Mouse (Mus musculus): ENCODE measurements at regions not wholly inside any gene's neighbourhood (a gene's known extent, or its start where the extent isn't known, plus 50 kb on each side); places are given as distances from the start of the nearest gene placed in this dataset.
A peak's percentile ranks its signal among the peaks of the same experiment; 100 is the strongest.

- no peak overlapping the region for H3K4me2 ChIP-seq (ENCODE audit: low read depth, low read length)
- no peaks in the 10 kb centered on the region for H3K36me3 ChIP-seq (ENCODE audit: control insufficient read depth, insufficient read depth, low read length)
- H3K9ac ChIP-seq (replicated peaks; ENCODE audit: low read depth, low read length) = no peak overlapping the region
- H3K4me3 ChIP-seq (ENCODE audit: low read depth, low read length) = no peak overlapping the region
- no peaks in the 10 kb centered on the region for H3K4me1 ChIP-seq (ENCODE audit: control insufficient read depth, insufficient read depth, low read length)
- ATAC-seq (ENCODE audit: low read depth) = 0 out of 2 replicates have a peak, but pooled peaks have one; percentile 44
- no peak overlapping the region for H3K27ac ChIP-seq (ENCODE audit: low read depth, low read length)
- no peaks in the 10 kb centered on the region for H3K9me3 ChIP-seq (ENCODE audit: control insufficient read depth, low read length)
- H3K27me3 ChIP-seq (ENCODE audit: control insufficient read depth, insufficient read depth, low read length) = no peaks in the 10 kb centered on the region
Measured at GRCm38 (mm10) chr2:81089121-81089520, 472.1 kb downstream of the Nup35 start.

GRCm38 (mm10) chr2:81105834-81106233, 488.8 kb downstream of the Nup35 start:
- H3K4me3 ChIP-seq (ENCODE audit: low read depth, low read length) = no peak overlapping the region
- no peak overlapping the region for H3K27ac ChIP-seq (ENCODE audit: low read depth, low read length)
- no peaks in the 10 kb centered on the region for H3K9me3 ChIP-seq (ENCODE audit: control insufficient read depth, low read length)
- 56% methylated on average over 3 of the region's 3 CpGs for WGBS
- H3K4me1 ChIP-seq (ENCODE audit: control insufficient read depth, insufficient read depth, low read length) = no peaks in the 10 kb centered on the region
- no peak overlapping the region for H3K9ac ChIP-seq (replicated peaks; ENCODE audit: low read depth, low read length)
- no peak overlapping the region for H3K4me2 ChIP-seq (ENCODE audit: low read depth, low read length)
- no peaks in the 10 kb centered on the region for H3K36me3 ChIP-seq (ENCODE audit: control insufficient read depth, insufficient read depth, low read length)
- no peaks in the 10 kb centered on the region for H3K27me3 ChIP-seq (ENCODE audit: control insufficient read depth, insufficient read depth, low read length)
- ATAC-seq (ENCODE audit: low read depth) = no peak

GRCm38 (mm10) chr2:81118757-81119156, 501.7 kb downstream of the Nup35 start:
- Histone ChIP-seq H3K36me3 (ENCODE audit: control insufficient read depth, insufficient read depth, low read length) (no peaks in the 10 kb centered on the region), H3K9ac (replicated peaks; ENCODE audit: low read depth, low read length) (no peak overlapping the region), H3K4me1 (ENCODE audit: control insufficient read depth, insufficient read depth, low read length) (no peaks in the 10 kb centered on the region), H3K4me3 (ENCODE audit: low read depth, low read length) (no peak overlapping the region), H3K4me2 (ENCODE audit: low read depth, low read length) (no peak overlapping the region), H3K9me3 (ENCODE audit: control insufficient read depth, low read length) (no peaks in the 10 kb centered on the region), H3K27ac (ENCODE audit: low read depth, low read length) (no peak overlapping the region), H3K27me3 (ENCODE audit: control insufficient read depth, insufficient read depth, low read length) (no peaks in the 10 kb centered on the region)
- WGBS = 95% methylated on average over 2 of the region's 2 CpGs
- no peak for ATAC-seq (ENCODE audit: low read depth)

GRCm38 (mm10) chr2:81120460-81121051, 503.5 kb downstream of the Nup35 start:
- Histone ChIP-seq H3K27ac (ENCODE audit: low read depth, low read length) (no peak overlapping the region), H3K36me3 (ENCODE audit: control insufficient read depth, insufficient read depth, low read length) (no peaks in the 10 kb centered on the region), H3K4me2 (ENCODE audit: low read depth, low read length) (no peak overlapping the region), H3K27me3 (ENCODE audit: control insufficient read depth, insufficient read depth, low read length) (no peaks in the 10 kb centered on the region), H3K4me3 (ENCODE audit: low read depth, low read length) (no peak overlapping the region), H3K4me1 (ENCODE audit: control insufficient read depth, insufficient read depth, low read length) (no peaks in the 10 kb centered on the region), H3K9ac (replicated peaks; ENCODE audit: low read depth, low read length) (no peak overlapping the region), H3K9me3 (ENCODE audit: control insufficient read depth, low read length) (no peaks in the 10 kb centered on the region)
- 60% methylated on average over 2 of the region's 2 CpGs for WGBS
- peak; percentile 60; the same call in 1 of the 2 replicates for ATAC-seq (ENCODE audit: low read depth)

GRCm38 (mm10) chr2:81136473-81137082, 519.5 kb downstream of the Nup35 start:
- Histone ChIP-seq H3K27ac (ENCODE audit: low read depth, low read length) (no peak overlapping the region), H3K27me3 (ENCODE audit: control insufficient read depth, insufficient read depth, low read length) (no peaks in the 10 kb centered on the region), H3K4me2 (ENCODE audit: low read depth, low read length) (no peak overlapping the region), H3K9me3 (ENCODE audit: control insufficient read depth, low read length) (no peaks in the 10 kb centered on the region), H3K9ac (replicated peaks; ENCODE audit: low read depth, low read length) (no peak overlapping the region), H3K4me1 (ENCODE audit: control insufficient read depth, insufficient read depth, low read length) (no peaks in the 10 kb centered on the region), H3K4me3 (ENCODE audit: low read depth, low read length) (no peak overlapping the region), H3K36me3 (ENCODE audit: control insufficient read depth, insufficient read depth, low read length) (no peaks in the 10 kb centered on the region)
- 94% methylated on average over 2 of the region's 2 CpGs for WGBS
- ATAC-seq (ENCODE audit: low read depth) = no peak

- peak; percentile 65 for ATAC-seq (ENCODE audit: low read depth)
- no peak overlapping the region for H3K4me3 ChIP-seq (ENCODE audit: low read depth, low read length)
- H3K4me1 ChIP-seq (ENCODE audit: control insufficient read depth, insufficient read depth, low read length) = no peaks in the 10 kb centered on the region
Measured at GRCm38 (mm10) chr2:81143600-81143999, 526.6 kb downstream of the Nup35 start.

GRCm38 (mm10) chr2:81146458-81146857, 529.4 kb downstream of the Nup35 start:
- no peak overlapping the region for H3K4me3 ChIP-seq (ENCODE audit: low read depth, low read length)
- H3K9ac ChIP-seq (replicated peaks; ENCODE audit: low read depth, low read length) = no peak overlapping the region
- no peaks in the 10 kb centered on the region for H3K4me1 ChIP-seq (ENCODE audit: control insufficient read depth, insufficient read depth, low read length)
- H3K9me3 ChIP-seq (ENCODE audit: control insufficient read depth, low read length) = no peaks in the 10 kb centered on the region
- no peaks in the 10 kb centered on the region for H3K27me3 ChIP-seq (ENCODE audit: control insufficient read depth, insufficient read depth, low read length)
- H3K27ac ChIP-seq (ENCODE audit: low read depth, low read length) = no peak overlapping the region
- no peak for ATAC-seq (ENCODE audit: low read depth)
- H3K36me3 ChIP-seq (ENCODE audit: control insufficient read depth, insufficient read depth, low read length) = no peaks in the 10 kb centered on the region
- 96% methylated on average over 1 of the region's 1 CpGs for WGBS
- no peak overlapping the region for H3K4me2 ChIP-seq (ENCODE audit: low read depth, low read length)

More at GRCm38 (mm10) chr2:81143600-81143999, 526.6 kb downstream of the Nup35 start:
- Histone ChIP-seq H3K9ac (replicated peaks; ENCODE audit: low read depth, low read length) (no peak overlapping the region), H3K27me3 (ENCODE audit: control insufficient read depth, insufficient read depth, low read length) (no peaks in the 10 kb centered on the region), H3K9me3 (ENCODE audit: control insufficient read depth, low read length) (no peaks in the 10 kb centered on the region), H3K27ac (ENCODE audit: low read depth, low read length) (no peak overlapping the region), H3K36me3 (ENCODE audit: control insufficient read depth, insufficient read depth, low read length) (no peaks in the 10 kb centered on the region), H3K4me2 (ENCODE audit: low read depth, low read length) (no peak overlapping the region)
- 35% methylated on average over 4 of the region's 4 CpGs for WGBS

GRCm38 (mm10) chr2:81148112-81148511, 531.1 kb downstream of the Nup35 start:
- H3K4me2 ChIP-seq (ENCODE audit: low read depth, low read length) = no peak overlapping the region
- no peaks in the 10 kb centered on the region for H3K36me3 ChIP-seq (ENCODE audit: control insufficient read depth, insufficient read depth, low read length)
- H3K9ac ChIP-seq (replicated peaks; ENCODE audit: low read depth, low read length) = no peak overlapping the region
- H3K27me3 ChIP-seq (ENCODE audit: control insufficient read depth, insufficient read depth, low read length) = no peaks in the 10 kb centered on the region
- no peak overlapping the region for H3K27ac ChIP-seq (ENCODE audit: low read depth, low read length)
- no peak overlapping the region for H3K4me3 ChIP-seq (ENCODE audit: low read depth, low read length)
- 69% methylated on average over 1 of the region's 1 CpGs for WGBS
- no peak for ATAC-seq (ENCODE audit: low read depth)
- no peaks in the 10 kb centered on the region for H3K4me1 ChIP-seq (ENCODE audit: control insufficient read depth, insufficient read depth, low read length)
- no peaks in the 10 kb centered on the region for H3K9me3 ChIP-seq (ENCODE audit: control insufficient read depth, low read length)

GRCm38 (mm10) chr2:81182421-81182820, 565.4 kb downstream of the Nup35 start:
- Histone ChIP-seq H3K4me3 (ENCODE audit: low read depth, low read length) (no peak overlapping the region), H3K9ac (replicated peaks; ENCODE audit: low read depth, low read length) (no peak overlapping the region), H3K4me2 (ENCODE audit: low read depth, low read length) (no peak overlapping the region), H3K4me1 (ENCODE audit: control insufficient read depth, insufficient read depth, low read length) (no peaks in the 10 kb centered on the region), H3K36me3 (ENCODE audit: control insufficient read depth, insufficient read depth, low read length) (no peaks in the 10 kb centered on the region), H3K27ac (ENCODE audit: low read depth, low read length) (no peak overlapping the region), H3K9me3 (ENCODE audit: control insufficient read depth, low read length) (no peaks in the 10 kb centered on the region), H3K27me3 (ENCODE audit: control insufficient read depth, insufficient read depth, low read length) (no peaks in the 10 kb centered on the region)
- WGBS = 90% methylated on average over 2 of the region's 2 CpGs
- ATAC-seq (ENCODE audit: low read depth) = no peak

Measured in neural tube, embryonic 14.5 days (tissue).